Mouse (Mus musculus) myocyte (in vitro differentiated cells): ENCODE results near the gene Klhl8. TPM values are rescaled to one million over a fixed set of nuclear protein-coding genes. Genes with fewer than 3 reads are reported as not detected.

Experiments
- H3K27me3 ChIP-seq: one replicate; pipeline ENCODE4 v1.6.1; 2011; ENCODE audit not compliant: control insufficient read depth, insufficient read depth, insufficient read length
- H3K36me3 ChIP-seq: one replicate; pipeline ENCODE4 v1.6.1; 2011; ENCODE audit not compliant: control insufficient read depth, insufficient read depth
- H3K4me2 ChIP-seq: one replicate; pipeline ENCODE4 v1.6.1; 2011; ENCODE audit warnings: low read depth, control low read depth
- H3K4me3 ChIP-seq: one replicate; pipeline ENCODE4 v1.5.1; 2011; ENCODE audit warnings: mild to moderate bottlenecking, control low read depth, moderate library complexity
- H3K79me2 ChIP-seq: one replicate; pipeline ENCODE4 v1.6.1; 2011; ENCODE audit not compliant: control insufficient read depth, insufficient read depth
- H3ac ChIP-seq: one replicate; pipeline ENCODE4 v1.6.1; 2011; ENCODE audit not compliant: control insufficient read depth, insufficient read length
- CEBPB ChIP-seq: IDR thresholded peaks from 2 replicates; pipeline ENCODE4 v1.6.1; 2011; ENCODE audit warnings: mild to moderate bottlenecking, moderate library complexity; ENCODE audit not compliant: poor library complexity, insufficient read depth, severe bottlenecking
- E2F4 ChIP-seq: IDR thresholded peaks from one replicate; pipeline ENCODE4 v1.6.1; 2011; ENCODE audit warnings: mild to moderate bottlenecking, control low read depth, moderate library complexity; ENCODE audit not compliant: insufficient read depth
- MAX ChIP-seq: IDR thresholded peaks from one replicate; pipeline ENCODE4 v1.6.1; 2011; ENCODE audit warnings: low read depth, mild to moderate bottlenecking, control low read depth
- MYOD1 ChIP-seq, 3 experiments: IDR thresholded peaks; one replicate each; pipeline ENCODE4 v1.6.1; 2011; ENCODE audit warnings: control low read depth in 2 of 3, low read depth in 2 of 3, mild to moderate bottlenecking in 2 of 3, moderate library complexity in 1 of 3; ENCODE audit not compliant: insufficient read length in 2 of 3, control insufficient read depth in 1 of 3
- MYOG ChIP-seq, 3 experiments: IDR thresholded peaks; one replicate each; pipeline ENCODE4 v1.6.1; 2011; ENCODE audit warnings: control low read depth in 2 of 3, low read depth in 2 of 3, mild to moderate bottlenecking in 2 of 3; ENCODE audit not compliant: insufficient read length in 2 of 3, control insufficient read depth in 1 of 3, insufficient read depth in 1 of 3
- POLR2AphosphoS2 ChIP-seq: IDR thresholded peaks from one replicate; pipeline ENCODE4 v1.6.1; 2011; ENCODE audit warnings: low read depth, control low read depth; ENCODE audit not compliant: insufficient read length
- REST ChIP-seq: IDR thresholded peaks from one replicate; pipeline ENCODE4 v1.6.1; 2011; ENCODE audit warnings: mild to moderate bottlenecking, control low read depth, moderate library complexity; ENCODE audit not compliant: insufficient read depth, insufficient read length
- SRF ChIP-seq: IDR thresholded peaks from one replicate; pipeline ENCODE4 v1.6.1; 2011; ENCODE audit warnings: low read depth; ENCODE audit not compliant: control insufficient read depth, insufficient read length
- TCF12 ChIP-seq: IDR thresholded peaks from one replicate; pipeline ENCODE4 v1.6.1; 2011; ENCODE audit warnings: mild to moderate bottlenecking, control low read depth; ENCODE audit not compliant: poor library complexity, insufficient read depth, severe bottlenecking
- TCF3 ChIP-seq: IDR thresholded peaks from one replicate; pipeline ENCODE4 v1.6.1; 2011; ENCODE audit warnings: low read depth, control low read depth; ENCODE audit not compliant: insufficient read length
- USF1 ChIP-seq: IDR thresholded peaks from one replicate; pipeline ENCODE4 v1.6.1; 2011; ENCODE audit warnings: low read depth, mild to moderate bottlenecking, control low read depth, moderate library complexity
- polyA plus RNA-seq: library from polyadenylated mRNA; unstranded; fragments of >200 nt; fragmentation: generic; extraction: Trizol; gene quantifications from one replicate; pipeline ENCODE4 v1.2.1, GENCODE M21; 2012; ENCODE audit warnings: missing spikeins

Gene Klhl8
- polyA plus RNA-seq, 1 experiment, result 7.2 TPM

GRCm38 (mm10) chr5:103916595-103917356 is 5.7 kb upstream of the Klhl8 start:
- peaks cover 15% of the 10 kb centered on the region for H3K27me3 ChIP-seq
- no peaks in the 10 kb centered on the region for H3K36me3 ChIP-seq

GRCm38 (mm10) chr5:103914335-103915226 is 3.5 kb upstream of the Klhl8 start:
- TF ChIP-seq USF1, result no peak
- TF ChIP-seq TCF12, result no peak
- no peak for TF ChIP-seq MYOD1 (IDR thresholded peaks at IDR 0.05; ENCODE audit: control insufficient read depth in 1 of 3, insufficient read length in 2 of 3, low read depth in 2 of 3)
- TF ChIP-seq MAX, result no peak
- H3K36me3 ChIP-seq, result no peaks in the 10 kb centered on the region
- H3K27me3 ChIP-seq, result peaks cover 15% of the 10 kb centered on the region
- peak overlapping the region; percentile 44 for H3K4me2 ChIP-seq
- no peaks in the 10 kb centered on the region for H3K79me2 ChIP-seq
- no peak overlapping the region for H3K4me3 ChIP-seq
- H3ac ChIP-seq, result no peak overlapping the region

More at GRCm38 (mm10) chr5:103916595-103917356, 5.7 kb upstream of the Klhl8 start:
- H3K4me3 ChIP-seq, result no peak overlapping the region
- no peak overlapping the region for H3ac ChIP-seq
- H3K79me2 ChIP-seq, result no peaks in the 10 kb centered on the region
- TF ChIP-seq MYOG (IDR thresholded peaks at IDR 0.05; ENCODE audit: control insufficient read depth in 1 of 3, insufficient read depth in 1 of 3, insufficient read length in 2 of 3, low read depth in 2 of 3) (no peak), REST (no peak), MYOD1 (IDR thresholded peaks at IDR 0.05; ENCODE audit: control insufficient read depth in 1 of 3, insufficient read length in 2 of 3, low read depth in 2 of 3) (no peak), USF1 (no peak), POLR2AphosphoS2 (no peak)
- no peak overlapping the region for H3K4me2 ChIP-seq

- no peak for TF ChIP-seq MYOG (IDR thresholded peaks at IDR 0.05; ENCODE audit: control insufficient read depth in 1 of 3, insufficient read depth in 1 of 3, insufficient read length in 2 of 3, low read depth in 2 of 3)
- no peak for TF ChIP-seq E2F4
- TF ChIP-seq SRF, result no peak
- no peak for TF ChIP-seq MYOD1 (IDR thresholded peaks at IDR 0.05; ENCODE audit: control insufficient read depth in 1 of 3, insufficient read length in 2 of 3, low read depth in 2 of 3)
- TF ChIP-seq TCF3, result no peak
- no peak for TF ChIP-seq CEBPB
- no peak for TF ChIP-seq POLR2AphosphoS2
- Histone ChIP-seq H3K27me3 (peaks cover 15% of the 10 kb centered on the region), H3K4me3 (no peak overlapping the region), H3K36me3 (no peaks in the 10 kb centered on the region), H3K4me2 (no peak overlapping the region), H3ac (no peak overlapping the region), H3K79me2 (no peaks in the 10 kb centered on the region)
Observed at GRCm38 (mm10) chr5:103913150-103913549, 2.1 kb upstream of the Klhl8 start.

- Histone ChIP-seq H3K27me3 (peaks cover 14% of the 10 kb centered on the region), H3K4me3 (no peak overlapping the region), H3K4me2 (peak overlapping the region; percentile 61), H3K36me3 (no peaks in the 10 kb centered on the region), H3ac (peak overlapping the region; percentile 39), H3K79me2 (no peaks in the 10 kb centered on the region)
- TF ChIP-seq TCF3 (peak; percentile 75), CEBPB (no peak), MYOD1 (IDR thresholded peaks at IDR 0.05; ENCODE audit: control insufficient read depth in 1 of 3, insufficient read length in 2 of 3, low read depth in 2 of 3) (peak in 2 of 3 experiments; percentile 71 to 86), TCF12 (peak; percentile 79), E2F4 (no peak), MYOG (IDR thresholded peaks at IDR 0.05; ENCODE audit: control insufficient read depth in 1 of 3, insufficient read depth in 1 of 3, insufficient read length in 2 of 3, low read depth in 2 of 3) (peak; percentile 46 to 92 (median 65))
Observed at GRCm38 (mm10) chr5:103911555-103911954, 496 bp upstream of the Klhl8 start.

- Histone ChIP-seq H3K4me3 (peak overlapping the region; percentile 18), H3ac (peak overlapping the region; percentile 39), H3K4me2 (peak overlapping the region; percentile 71), H3K79me2 (no peaks in the 10 kb centered on the region), H3K27me3 (peaks cover 10% of the 10 kb centered on the region), H3K36me3 (no peaks in the 10 kb centered on the region)
- TF ChIP-seq TCF12 (no peak), MYOG (IDR thresholded peaks at IDR 0.05; ENCODE audit: control insufficient read depth in 1 of 3, insufficient read depth in 1 of 3, insufficient read length in 2 of 3, low read depth in 2 of 3) (no peak)
Observed at GRCm38 (mm10) chr5:103910156-103910555, 903 bp downstream of the Klhl8 start.
